Mouse (Mus musculus): ENCODE results near the gene Anxa1.

DNA sequence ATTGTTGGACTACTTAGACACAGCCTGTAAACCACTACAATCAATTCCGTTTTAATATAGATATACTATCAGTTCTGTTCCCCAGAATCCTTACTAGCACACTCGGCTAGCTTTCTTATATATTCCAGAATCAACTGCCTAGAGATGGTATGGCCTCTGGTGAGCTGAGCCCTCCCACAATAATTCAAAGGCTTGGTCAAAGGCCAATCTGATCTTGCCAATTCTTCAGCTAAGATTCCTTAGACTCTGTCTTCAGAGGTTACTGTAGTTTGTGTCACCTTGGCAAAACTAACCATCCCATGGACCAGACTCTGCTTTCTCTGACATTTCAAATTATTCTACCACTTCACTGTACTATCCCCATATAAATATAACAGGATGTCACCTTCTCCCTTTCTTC is 25.4 kb downstream of the Anxa1 start:
- no peak for TF ChIP-seq CTCF (conservative IDR thresholded peaks at IDR 0.05; ENCODE audit: low read length)
- no peak for TF ChIP-seq NANOG (IDR thresholded peaks at IDR 0.05; ENCODE audit: borderline replicate concordance, low read length)
- no peak for TF ChIP-seq POU5F1 (IDR thresholded peaks at IDR 0.05; ENCODE audit: borderline replicate concordance, low read length)

Measured in E14TG2a.4 (cell line).